Mouse (Mus musculus) embryonic fibroblast, embryonic 13.5 days (primary cell): ENCODE measurements around the gene Tex48. TPM values are rescaled to one million over a fixed set of nuclear protein-coding genes. Genes with fewer than 3 reads are reported as not detected.

Source experiments
- H3K27ac ChIP-seq: 2 replicates; pipeline ENCODE4 v1.5.1; 2012; ENCODE audit warnings: low read length, control low read depth, inconsistent platforms; ENCODE audit not compliant: insufficient read depth
- H3K4me1 ChIP-seq: 2 replicates; pipeline ENCODE4 v1.6.1; 2011; ENCODE audit warnings: low read length; ENCODE audit not compliant: control insufficient read depth, insufficient read depth
- H3K4me3 ChIP-seq: 2 replicates; pipeline ENCODE4 v1.5.1; 2011; ENCODE audit warnings: mild to moderate bottlenecking, control low read depth, low read length; ENCODE audit not compliant: insufficient read depth
- CTCF ChIP-seq: IDR thresholded peaks from 2 replicates; pipeline ENCODE4 v1.5.1; 2011; ENCODE audit warnings: mild to moderate bottlenecking, control low read depth, low read length, moderate library complexity, borderline replicate concordance; ENCODE audit not compliant: insufficient read depth
- POLR2A ChIP-seq: IDR thresholded peaks from 2 replicates; pipeline ENCODE4 v1.6.1; 2011; ENCODE audit warnings: low read depth, mild to moderate bottlenecking, control low read depth, low read length, moderate library complexity
- polyA plus RNA-seq: library from polyadenylated mRNA; stranded (reverse); fragments of >200 nt; gene quantifications from 2 replicates; pipeline ENCODE4 v1.2.4, GENCODE M21; 2011; ENCODE audit warnings: low read depth; ENCODE audit not compliant: missing spikeins, insufficient read length

The Tex48 gene
- polyA plus RNA-seq, 1 experiment: not detected

DNA sequence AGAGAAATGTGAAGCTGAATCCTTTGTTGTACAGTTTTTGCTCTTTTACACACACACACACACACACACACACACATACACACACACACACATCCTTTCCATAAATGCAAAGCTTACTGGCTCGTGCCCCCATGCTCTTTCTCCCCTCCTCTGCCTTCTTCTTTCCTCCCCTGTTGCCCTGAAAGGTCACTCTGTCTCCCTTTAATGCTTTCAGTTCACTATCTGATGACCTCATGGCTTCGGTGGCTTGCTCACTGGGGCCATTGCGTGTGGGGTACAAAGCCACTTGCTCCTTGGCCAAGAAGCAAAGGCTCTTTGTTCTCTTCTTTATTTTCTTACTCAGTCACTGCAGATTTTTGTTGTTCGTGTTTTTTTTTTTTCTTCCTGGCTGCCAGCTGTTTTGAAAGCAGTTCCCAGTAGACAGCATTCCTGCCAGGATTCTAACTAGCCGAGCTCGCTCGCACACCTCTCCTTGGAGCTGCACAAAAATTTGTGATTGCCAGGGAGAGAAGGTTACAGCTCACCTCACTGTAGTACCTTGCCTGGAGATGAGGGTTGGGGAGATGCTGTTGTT is 51.9 kb downstream of the Tex48 start:
- Histone ChIP-seq H3K4me3 (no peak overlapping the region), H3K27ac (no peak overlapping the region), H3K4me1 (no peaks in the 10 kb centered on the region)
- TF ChIP-seq POLR2A (no peak), CTCF (no peak)

DNA sequence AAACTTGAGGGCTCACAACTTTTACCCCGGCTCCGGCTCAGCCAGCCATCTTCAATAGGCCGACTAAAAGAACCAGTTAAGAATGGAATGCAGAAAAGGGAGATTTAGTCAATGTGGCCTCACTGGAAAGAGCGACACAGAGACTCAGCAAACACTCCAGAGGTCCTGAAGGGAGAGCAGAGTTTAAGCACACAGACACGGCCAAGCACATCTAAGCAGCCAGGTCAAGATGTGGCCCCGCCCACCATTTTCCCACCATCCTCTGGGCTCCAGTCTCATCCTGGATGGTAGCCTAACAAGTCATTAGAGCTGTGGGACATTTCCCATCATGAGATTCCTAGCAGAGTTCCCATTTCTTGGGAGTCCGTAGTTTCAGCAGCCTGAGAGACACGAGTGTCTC is 52.9 kb downstream of the Tex48 start:
- Histone ChIP-seq H3K27ac (no peak overlapping the region), H3K4me3 (no peak overlapping the region), H3K4me1 (no peaks in the 10 kb centered on the region)
- no peak for TF ChIP-seq POLR2A
- TF ChIP-seq CTCF: no peak

DNA sequence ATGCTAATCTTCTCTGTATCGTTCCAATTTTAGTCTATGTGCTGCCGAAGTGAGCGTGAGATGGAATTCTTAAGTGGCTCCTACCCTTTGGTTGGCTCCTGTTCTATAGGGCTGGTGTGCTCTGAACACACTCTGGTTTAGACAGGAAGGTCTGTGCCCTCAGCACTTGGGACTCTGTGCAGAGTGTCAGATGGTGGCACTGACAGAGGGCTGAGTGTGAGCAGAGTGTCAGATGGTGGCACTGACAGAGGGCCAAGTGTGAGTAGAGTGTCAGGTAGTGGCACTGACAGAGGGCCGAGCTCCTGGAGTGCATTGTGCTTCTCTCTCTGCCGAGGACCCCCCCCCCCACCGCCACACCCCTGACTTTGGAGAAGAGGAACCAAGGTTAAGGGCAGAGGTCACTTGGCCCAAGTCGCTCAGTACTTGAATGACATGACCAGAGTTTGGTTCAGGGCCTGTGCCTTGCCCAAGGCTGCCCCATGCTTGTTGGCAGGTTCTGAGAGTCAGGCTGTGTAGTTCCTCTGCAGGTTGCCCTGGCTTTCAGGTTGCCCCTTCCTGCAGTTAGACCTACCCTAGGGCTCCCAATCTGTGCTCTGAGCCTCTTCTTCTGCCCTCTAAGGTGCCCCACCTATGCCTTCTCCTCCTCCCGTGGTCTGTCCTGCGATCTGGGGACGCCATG is 54.4 kb downstream of the Tex48 start:
- Histone ChIP-seq H3K27ac (no peak overlapping the region), H3K4me1 (no peaks in the 10 kb centered on the region), H3K4me3 (no peak overlapping the region)
- TF ChIP-seq CTCF: no peak
- TF ChIP-seq POLR2A: no peak

DNA sequence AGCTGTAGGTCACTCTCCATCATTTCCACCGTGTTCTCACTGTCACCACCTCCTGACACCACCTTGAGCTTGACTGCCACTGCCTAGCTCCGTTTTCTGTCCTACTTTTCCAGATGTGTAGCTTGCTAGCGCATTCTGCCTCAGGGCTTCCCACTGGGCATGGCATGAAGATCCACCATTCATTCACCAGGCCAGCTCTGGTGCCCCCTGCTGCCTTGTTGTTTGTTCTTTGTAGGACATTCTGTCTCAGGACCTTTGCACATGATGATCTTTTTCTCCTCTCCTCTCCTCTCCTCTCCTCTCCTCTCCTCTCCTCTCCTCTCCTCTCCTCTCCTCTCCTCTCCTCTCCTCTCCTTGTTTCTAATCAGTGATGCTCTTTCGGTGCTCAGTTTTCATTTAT is 59.5 kb downstream of the Tex48 start:
- TF ChIP-seq POLR2A (no peak), CTCF (no peak)
- no peak overlapping the region for H3K27ac ChIP-seq

DNA sequence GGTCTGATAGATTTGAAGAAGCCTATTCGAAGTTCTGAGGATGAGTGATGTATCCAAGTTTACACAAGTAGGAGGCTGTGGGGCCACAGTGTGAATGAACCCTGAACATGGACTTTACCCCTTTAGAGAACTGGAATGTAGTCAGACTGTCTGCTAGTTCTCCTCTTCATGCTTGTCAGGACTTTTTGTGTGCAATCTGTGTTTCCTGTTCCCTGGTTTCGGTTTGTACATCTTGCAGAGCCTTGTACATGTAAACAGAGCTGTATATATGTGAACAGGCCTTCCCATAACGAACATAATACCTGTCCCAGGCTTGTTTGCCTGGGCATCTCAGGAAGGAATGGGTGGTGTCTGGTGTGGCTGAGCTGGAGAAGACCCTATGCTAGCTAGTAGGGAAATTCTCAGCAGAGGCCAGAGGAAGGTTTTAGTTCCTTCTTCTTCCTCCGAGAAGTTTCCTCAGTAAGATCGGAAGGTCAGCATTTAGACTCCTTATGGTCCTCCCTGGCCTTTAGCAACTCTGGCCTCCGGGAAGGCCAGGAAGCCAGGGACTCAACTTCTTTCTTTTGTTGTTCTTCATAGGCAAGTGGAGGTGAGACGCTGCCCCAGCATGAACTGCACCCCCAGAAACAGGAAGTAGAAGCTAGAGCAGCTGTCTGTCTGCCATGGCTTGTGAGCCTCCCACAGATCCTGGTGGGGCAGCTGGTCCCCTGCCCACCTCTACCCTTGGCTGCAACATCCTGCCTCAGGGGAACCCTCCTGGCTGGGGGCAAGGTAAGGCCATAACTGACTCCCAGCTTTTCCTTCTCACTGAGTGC is 60.2 kb downstream of the Tex48 start:
- no peak for TF ChIP-seq CTCF
- 0 out of 2 replicates have a peak, but pooled peaks cover 6% of the 10 kb centered on the region for H3K4me1 ChIP-seq
- no peak overlapping the region for H3K4me3 ChIP-seq
- H3K27ac ChIP-seq: no peak overlapping the region

More for the DNA sequence above, 59.5 kb downstream of the Tex48 start:
- 0 out of 2 replicates have a peak, but pooled peaks cover 2% of the 10 kb centered on the region for H3K4me1 ChIP-seq
- H3K4me3 ChIP-seq: no peak overlapping the region

DNA sequence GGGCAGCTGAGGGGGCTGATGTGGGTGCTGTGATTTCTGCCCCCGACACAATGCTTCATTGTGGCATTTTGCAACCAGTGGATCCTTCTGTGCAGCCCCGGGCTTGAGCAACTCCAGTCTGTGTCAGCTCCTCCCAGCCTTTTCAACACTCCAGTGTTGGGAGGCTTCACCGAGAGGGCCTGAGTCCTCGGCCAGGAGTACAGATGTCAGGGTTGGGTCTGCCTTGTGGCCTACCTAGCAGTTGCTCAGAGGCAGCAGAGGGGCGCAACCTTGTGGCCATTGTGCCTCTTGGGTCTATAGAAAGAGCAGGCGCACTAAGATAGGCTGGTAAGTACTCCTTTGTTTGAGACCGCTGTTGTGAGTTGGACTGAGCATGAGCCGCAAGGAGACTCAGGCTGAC is 62.1 kb downstream of the Tex48 start:
- Histone ChIP-seq H3K4me1 (0 out of 2 replicates have a peak, but pooled peaks cover 6% of the 10 kb centered on the region), H3K27ac (0 out of 2 replicates have a peak overlapping the region, but pooled peaks have one; percentile 3), H3K4me3 (no peak overlapping the region)
- no peak for TF ChIP-seq POLR2A
- no peak; the same call in 1 of the 2 replicates for TF ChIP-seq CTCF

DNA sequence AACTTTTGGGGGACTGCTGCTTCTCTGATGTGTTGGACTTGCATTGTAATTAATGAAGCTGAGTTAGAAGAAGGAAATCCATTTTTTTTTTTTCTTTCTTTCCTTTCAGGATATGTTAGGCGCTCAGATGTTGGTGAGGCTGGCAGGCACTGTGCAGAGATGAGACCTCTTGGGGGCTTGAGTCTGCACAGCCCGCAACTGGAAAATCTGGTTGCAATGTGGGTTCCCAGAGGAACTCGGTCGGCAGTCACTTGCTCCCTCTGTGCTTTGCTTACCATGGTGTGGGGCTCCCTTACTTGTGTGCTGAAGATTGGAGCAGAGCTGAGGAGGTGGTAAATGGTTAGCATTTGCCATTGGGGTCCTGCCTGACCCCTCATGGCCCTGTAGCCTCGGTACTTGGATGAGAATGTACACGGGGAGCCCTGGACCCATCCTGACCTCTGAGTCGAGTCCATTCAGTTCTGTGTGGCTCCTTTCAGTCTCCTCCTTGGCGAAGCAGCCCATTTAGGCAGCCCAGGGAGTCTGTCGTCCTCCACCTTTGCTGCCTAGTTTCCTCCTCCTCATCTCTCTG is 63.0 kb downstream of the Tex48 start:
- peak overlapping the region; percentile 60 for H3K4me3 ChIP-seq
- H3K27ac ChIP-seq: 0 out of 2 replicates have a peak overlapping the region, but pooled peaks have one; percentile 2
- TF ChIP-seq POLR2A: no peak
- TF ChIP-seq CTCF: no peak
- 0 out of 2 replicates have a peak, but pooled peaks cover 6% of the 10 kb centered on the region for H3K4me1 ChIP-seq

DNA sequence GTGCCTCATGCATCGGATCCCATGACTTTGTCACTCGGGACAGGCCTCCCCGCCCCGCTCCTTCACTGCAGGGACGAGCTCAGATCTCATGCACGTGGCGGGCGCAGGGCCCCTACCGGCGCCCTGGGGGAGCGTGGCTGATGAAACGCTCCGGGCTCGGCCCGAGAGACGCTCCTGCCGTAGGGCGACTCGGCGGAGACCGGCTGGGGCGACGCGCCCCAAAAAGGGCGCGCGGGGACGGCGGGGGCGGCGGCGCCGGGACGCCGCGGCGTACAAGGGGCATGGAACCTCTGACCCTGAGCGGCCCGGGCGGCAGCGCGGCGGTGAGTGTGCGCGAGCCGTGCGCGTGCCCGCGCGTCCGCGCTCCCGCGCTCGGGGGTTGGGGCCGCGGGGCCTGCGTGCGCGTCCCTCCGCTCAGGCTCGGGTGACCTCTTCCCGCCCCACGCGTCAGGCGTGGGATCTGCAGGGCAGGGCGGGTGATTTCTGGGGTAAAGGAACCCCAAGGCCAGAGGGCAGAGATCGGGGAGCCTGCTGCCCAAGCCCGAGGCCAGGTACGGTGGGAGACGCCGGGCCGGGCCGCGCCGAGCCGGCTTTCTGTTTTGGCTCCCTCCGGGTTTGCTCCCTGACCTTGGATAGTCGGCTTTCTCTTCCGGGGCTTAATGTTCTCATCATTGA is 63.7 kb downstream of the Tex48 start, which contains the start of gene Tmem268:
Gene Tmem268 (plus strand): TSS at position 375 of the 675 bp plus-strand sequence.
- Histone ChIP-seq H3K27ac (peak within 1 kb of the TSS; percentile 27), H3K4me3 (peak within 1 kb of the TSS; percentile 60), H3K4me1 (0 out of 2 replicates have a peak, but pooled peaks cover 6% of the 10 kb centered on the region)
- TF ChIP-seq CTCF (no peak), POLR2A (peak; percentile 67)
